Mouse (Mus musculus): ENCODE measurements around the gene Tgfb2. TPM values are rescaled to one million over a fixed set of nuclear protein-coding genes. Genes with fewer than 3 reads are reported as not detected.

Tgfb2 gene
- total RNA-seq, 1 experiment, result 10.4 TPM

DNA sequence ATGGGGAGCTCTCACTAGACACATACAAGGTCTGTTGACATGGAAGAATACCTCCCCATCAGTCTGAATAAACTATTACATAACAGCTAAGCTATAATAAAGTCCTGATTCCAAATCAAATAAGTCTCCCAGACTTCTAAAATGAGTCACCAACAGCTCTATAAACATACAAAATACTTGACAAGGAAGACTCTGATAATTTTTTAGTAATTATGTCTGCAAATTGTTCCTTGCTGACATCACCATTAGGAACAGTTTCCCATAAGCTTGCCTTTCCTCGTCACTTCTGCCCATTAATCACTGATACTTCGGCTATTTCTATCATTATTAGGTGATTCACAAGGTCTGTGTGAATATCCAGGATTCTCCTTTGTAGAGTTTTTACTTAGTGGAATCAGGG is 124.1 kb downstream of the Tgfb2 start:
- Histone ChIP-seq H3K4me3 (ENCODE audit: insufficient read depth in 1 of 2, low read depth in 1 of 2, low read length in 2 of 2, poor library complexity in 1 of 2, severe bottlenecking in 1 of 2) (no peak overlapping the region), H3K27ac (ENCODE audit: insufficient read depth, low read depth, low read length, poor library complexity, severe bottlenecking) (no peak overlapping the region), H3K4me1 (ENCODE audit: control insufficient read depth in 2 of 2, insufficient read depth in 2 of 2, low read length in 2 of 2, poor library complexity in 1 of 2) (no peaks in the 10 kb centered on the region), H3K9ac (ENCODE audit: insufficient read depth, low read depth, low read length, poor library complexity, severe bottlenecking) (no peak overlapping the region), H3K36me3 (ENCODE audit: control insufficient read depth, insufficient read depth, low read length, poor library complexity, severe bottlenecking) (no peaks in the 10 kb centered on the region), H3K9me3 (ENCODE audit: control insufficient read depth, insufficient read depth, low read depth, low read length) (no peaks in the 10 kb centered on the region)
- DNase-seq (ENCODE audit: low read depth, low spot score), result no peak
- TF ChIP-seq HCFC1 (IDR thresholded peaks at IDR 0.05; ENCODE audit: borderline replicate concordance, insufficient read depth, low read length) (no peak), CHD2 (IDR thresholded peaks at IDR 0.05; ENCODE audit: low read depth, low read length) (no peak), ZC3H11A (IDR thresholded peaks at IDR 0.05; ENCODE audit: borderline replicate concordance, low read depth, low read length) (no peak), ZNF384 (IDR thresholded peaks at IDR 0.05; ENCODE audit: low read depth, low read length) (no peak), MAFK (IDR thresholded peaks at IDR 0.05; ENCODE audit: insufficient read depth, low read depth, low read length) (no peak)
- in situ Hi-C loops (cut with MboI; ENCODE audit: low sequenced_read_pairs in 2 of 2, unreplicated experiment in 2 of 2), result no loop called here

DNA sequence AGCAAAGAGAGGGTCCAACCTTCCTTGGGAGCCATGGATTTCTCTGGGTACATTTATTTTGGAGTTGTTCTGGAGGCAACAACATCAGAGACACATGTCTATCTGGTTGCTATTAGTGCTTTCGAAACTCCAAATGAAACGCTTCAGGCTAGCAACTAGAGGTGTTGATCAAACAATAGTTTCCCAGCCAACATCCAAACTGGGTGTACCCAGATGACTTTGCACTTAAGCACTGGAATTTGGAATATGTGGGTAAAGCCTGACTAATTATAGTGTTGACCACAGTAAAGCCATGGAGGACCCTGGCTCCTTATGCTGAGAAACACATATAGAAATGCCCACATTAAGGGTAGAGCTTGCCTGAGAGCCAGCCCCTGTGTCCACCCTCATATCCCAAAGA is 124.7 kb downstream of the Tgfb2 start:
- H3K9ac ChIP-seq (ENCODE audit: insufficient read depth, low read depth, low read length, poor library complexity, severe bottlenecking), result no peak overlapping the region
- DNase-seq (ENCODE audit: low read depth, low spot score), result no peak
- TF ChIP-seq ZNF384 (IDR thresholded peaks at IDR 0.05; ENCODE audit: low read depth, low read length), result no peak
- no peak for TF ChIP-seq CHD2 (IDR thresholded peaks at IDR 0.05; ENCODE audit: low read depth, low read length)
- TF ChIP-seq ZC3H11A (IDR thresholded peaks at IDR 0.05; ENCODE audit: borderline replicate concordance, low read depth, low read length), result no peak
- no peak for TF ChIP-seq MAFK (IDR thresholded peaks at IDR 0.05; ENCODE audit: insufficient read depth, low read depth, low read length)
- no peak for TF ChIP-seq HCFC1 (IDR thresholded peaks at IDR 0.05; ENCODE audit: borderline replicate concordance, insufficient read depth, low read length)
- H3K4me3 ChIP-seq (ENCODE audit: insufficient read depth in 1 of 2, low read depth in 1 of 2, low read length in 2 of 2, poor library complexity in 1 of 2, severe bottlenecking in 1 of 2), result no peak overlapping the region
- H3K27ac ChIP-seq (ENCODE audit: insufficient read depth, low read depth, low read length, poor library complexity, severe bottlenecking), result no peak overlapping the region
- no peaks in the 10 kb centered on the region for H3K9me3 ChIP-seq (ENCODE audit: control insufficient read depth, insufficient read depth, low read depth, low read length)
- in situ Hi-C loops (cut with MboI; ENCODE audit: low sequenced_read_pairs in 2 of 2, unreplicated experiment in 2 of 2), result no loop called here
- H3K4me1 ChIP-seq (ENCODE audit: control insufficient read depth in 2 of 2, insufficient read depth in 2 of 2, low read length in 2 of 2, poor library complexity in 1 of 2), result no peaks in the 10 kb centered on the region
- H3K36me3 ChIP-seq (ENCODE audit: control insufficient read depth, insufficient read depth, low read length, poor library complexity, severe bottlenecking), result no peaks in the 10 kb centered on the region

DNA sequence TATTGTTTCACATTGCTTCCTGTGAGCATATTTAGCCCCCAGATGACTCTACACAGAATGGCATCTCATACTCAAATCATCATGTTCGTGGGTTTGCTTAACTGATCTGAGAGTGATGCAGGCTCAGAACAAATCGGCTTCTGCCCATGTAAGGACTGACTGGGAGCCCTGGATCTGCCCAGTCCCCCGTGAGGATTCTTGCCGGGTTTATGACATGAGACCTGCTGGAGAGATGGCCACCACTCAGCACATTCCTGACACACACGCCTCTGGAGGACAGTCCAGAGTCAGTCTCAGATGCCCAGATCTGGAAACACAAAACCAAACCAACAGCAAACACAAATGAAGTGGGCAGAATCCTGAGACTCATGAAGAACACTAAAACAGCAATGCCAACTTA is 128.5 kb downstream of the Tgfb2 start:
- Histone ChIP-seq H3K27ac (ENCODE audit: insufficient read depth, low read depth, low read length, poor library complexity, severe bottlenecking) (no peak overlapping the region), H3K4me1 (ENCODE audit: control insufficient read depth in 2 of 2, insufficient read depth in 2 of 2, low read length in 2 of 2, poor library complexity in 1 of 2) (no peaks in the 10 kb centered on the region), H3K4me3 (ENCODE audit: insufficient read depth in 1 of 2, low read depth in 1 of 2, low read length in 2 of 2, poor library complexity in 1 of 2, severe bottlenecking in 1 of 2) (no peak overlapping the region), H3K9me3 (ENCODE audit: control insufficient read depth, insufficient read depth, low read depth, low read length) (no peaks in the 10 kb centered on the region), H3K9ac (ENCODE audit: insufficient read depth, low read depth, low read length, poor library complexity, severe bottlenecking) (no peak overlapping the region), H3K36me3 (ENCODE audit: control insufficient read depth, insufficient read depth, low read length, poor library complexity, severe bottlenecking) (no peaks in the 10 kb centered on the region)
- in situ Hi-C loops (cut with MboI; ENCODE audit: low sequenced_read_pairs in 2 of 2, unreplicated experiment in 2 of 2), result no loop called here
- TF ChIP-seq ZC3H11A (IDR thresholded peaks at IDR 0.05; ENCODE audit: borderline replicate concordance, low read depth, low read length) (no peak), HCFC1 (IDR thresholded peaks at IDR 0.05; ENCODE audit: borderline replicate concordance, insufficient read depth, low read length) (no peak), ZNF384 (IDR thresholded peaks at IDR 0.05; ENCODE audit: low read depth, low read length) (no peak), MAFK (IDR thresholded peaks at IDR 0.05; ENCODE audit: insufficient read depth, low read depth, low read length) (no peak), CHD2 (IDR thresholded peaks at IDR 0.05; ENCODE audit: low read depth, low read length) (no peak)
- DNase-seq (ENCODE audit: low read depth, low spot score), result no peak

DNA sequence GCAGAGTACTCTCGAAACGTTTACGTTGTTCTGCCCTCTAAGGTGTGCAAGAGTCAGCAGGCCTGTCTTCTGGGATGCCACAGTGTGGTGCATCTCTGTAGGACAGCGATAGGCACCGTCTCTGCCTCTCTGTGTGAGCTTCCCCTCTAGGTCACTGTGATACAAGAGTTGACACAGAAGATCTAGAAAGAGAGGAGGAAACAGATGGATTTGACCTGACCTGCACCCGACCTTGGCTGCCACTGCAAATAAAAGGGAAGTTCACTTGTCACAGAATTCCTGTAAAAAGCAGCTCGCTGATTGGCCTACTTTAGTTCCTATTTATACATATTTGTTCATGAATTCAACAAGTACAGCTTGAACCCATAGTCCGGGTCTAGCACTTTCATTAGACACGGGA is 130.2 kb downstream of the Tgfb2 start:
- Histone ChIP-seq H3K9me3 (ENCODE audit: control insufficient read depth, insufficient read depth, low read depth, low read length) (no peaks in the 10 kb centered on the region), H3K4me3 (ENCODE audit: insufficient read depth in 1 of 2, low read depth in 1 of 2, low read length in 2 of 2, poor library complexity in 1 of 2, severe bottlenecking in 1 of 2) (no peak overlapping the region), H3K36me3 (ENCODE audit: control insufficient read depth, insufficient read depth, low read length, poor library complexity, severe bottlenecking) (no peaks in the 10 kb centered on the region), H3K27ac (ENCODE audit: insufficient read depth, low read depth, low read length, poor library complexity, severe bottlenecking) (no peak overlapping the region), H3K4me1 (ENCODE audit: control insufficient read depth in 2 of 2, insufficient read depth in 2 of 2, low read length in 2 of 2, poor library complexity in 1 of 2) (no peaks in the 10 kb centered on the region), H3K9ac (ENCODE audit: insufficient read depth, low read depth, low read length, poor library complexity, severe bottlenecking) (no peak overlapping the region)
- TF ChIP-seq HCFC1 (IDR thresholded peaks at IDR 0.05; ENCODE audit: borderline replicate concordance, insufficient read depth, low read length) (no peak), ZNF384 (IDR thresholded peaks at IDR 0.05; ENCODE audit: low read depth, low read length) (no peak), MAFK (IDR thresholded peaks at IDR 0.05; ENCODE audit: insufficient read depth, low read depth, low read length) (no peak), ZC3H11A (IDR thresholded peaks at IDR 0.05; ENCODE audit: borderline replicate concordance, low read depth, low read length) (no peak)
- DNase-seq (ENCODE audit: low read depth, low spot score), result no peak
- in situ Hi-C loops (cut with MboI; ENCODE audit: low sequenced_read_pairs in 2 of 2, unreplicated experiment in 2 of 2), result no loop called here

DNA sequence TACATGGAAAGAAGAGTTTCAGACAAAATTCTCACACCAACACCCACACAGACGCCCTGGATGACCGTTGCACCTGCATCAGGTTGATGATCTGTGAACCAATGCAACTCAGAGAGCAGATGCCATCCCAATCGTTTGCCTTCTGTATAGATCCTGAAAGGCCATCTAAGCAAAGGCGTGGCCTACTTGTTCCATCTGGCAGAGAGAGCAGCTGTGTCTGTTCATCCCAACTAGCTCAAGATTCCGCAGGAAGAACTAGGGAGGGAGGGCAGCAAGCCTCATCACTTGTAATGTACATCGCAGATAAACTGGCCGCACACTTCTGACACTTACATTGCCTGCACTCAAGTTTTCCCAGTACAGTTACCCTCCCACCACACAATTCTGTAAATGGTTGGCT is 130.7 kb downstream of the Tgfb2 start:
- H3K4me3 ChIP-seq (ENCODE audit: insufficient read depth in 1 of 2, low read depth in 1 of 2, low read length in 2 of 2, poor library complexity in 1 of 2, severe bottlenecking in 1 of 2), result no peak overlapping the region
- no peak overlapping the region for H3K27ac ChIP-seq (ENCODE audit: insufficient read depth, low read depth, low read length, poor library complexity, severe bottlenecking)
- TF ChIP-seq CHD2 (IDR thresholded peaks at IDR 0.05; ENCODE audit: low read depth, low read length), result no peak
- no peak for TF ChIP-seq ZNF384 (IDR thresholded peaks at IDR 0.05; ENCODE audit: low read depth, low read length)
- TF ChIP-seq ZC3H11A (IDR thresholded peaks at IDR 0.05; ENCODE audit: borderline replicate concordance, low read depth, low read length), result no peak
- no peak for TF ChIP-seq MAFK (IDR thresholded peaks at IDR 0.05; ENCODE audit: insufficient read depth, low read depth, low read length)
- no peak for TF ChIP-seq HCFC1 (IDR thresholded peaks at IDR 0.05; ENCODE audit: borderline replicate concordance, insufficient read depth, low read length)
- no peaks in the 10 kb centered on the region for H3K36me3 ChIP-seq (ENCODE audit: control insufficient read depth, insufficient read depth, low read length, poor library complexity, severe bottlenecking)
- in situ Hi-C loops (cut with MboI; ENCODE audit: low sequenced_read_pairs in 2 of 2, unreplicated experiment in 2 of 2), result no loop called here
- H3K4me1 ChIP-seq (ENCODE audit: control insufficient read depth in 2 of 2, insufficient read depth in 2 of 2, low read length in 2 of 2, poor library complexity in 1 of 2), result no peaks in the 10 kb centered on the region
- no peaks in the 10 kb centered on the region for H3K9me3 ChIP-seq (ENCODE audit: control insufficient read depth, insufficient read depth, low read depth, low read length)
- no peak for DNase-seq (ENCODE audit: low read depth, low spot score)
- H3K9ac ChIP-seq (ENCODE audit: insufficient read depth, low read depth, low read length, poor library complexity, severe bottlenecking), result no peak overlapping the region

Other genes starting within 250 kb of the Tgfb2 start
- 67.3 and 93.6 TPM in 2 replicates for gene Rrp15, start 43.4 kb upstream of the Tgfb2 start, total RNA-seq (2012; rRNA removed)

Measured in ES-E14 (cell line).